Mouse (Mus musculus) layer of hippocampus, adult 9-10 months (tissue): ENCODE results near the gene Zcwpw1.

Experiments used
- DNase-seq: peaks from one replicate; pipeline ENCODE4 v3.0.0; 2022; ENCODE audit warnings: low spot score

Zcwpw1 gene

GRCm38 (mm10) chr5:137785164-137786031 is 2.2 kb upstream of the Zcwpw1 start:
- no peak for DNase-seq

- peak; percentile 97 for DNase-seq
Observed at GRCm38 (mm10) chr5:137786109-137786942, 1.3 kb upstream of the Zcwpw1 start.

DNA sequence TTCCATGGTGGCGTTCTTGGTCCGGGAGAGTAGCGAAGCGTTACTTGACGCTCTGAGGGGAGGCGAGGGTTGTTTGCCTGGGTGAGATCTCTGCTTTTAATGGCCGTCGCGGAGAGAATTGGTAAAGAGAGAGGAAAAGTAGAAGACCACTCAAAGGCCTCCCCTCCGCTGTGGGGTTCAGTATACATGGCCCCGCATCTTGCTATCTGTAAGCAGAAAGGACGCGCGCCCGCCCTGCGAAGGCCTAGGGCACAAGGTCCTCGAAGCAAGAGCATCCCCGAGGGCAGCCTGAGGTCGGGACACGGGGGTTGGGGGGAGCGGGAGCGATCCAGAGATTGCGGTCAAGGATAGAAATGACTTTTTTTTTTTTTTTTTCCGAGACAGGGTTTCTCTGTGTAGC is 573 bp downstream of the Zcwpw1 start:
- no peak for DNase-seq

- DNase-seq = no peak
Observed at GRCm38 (mm10) chr5:137788946-137789531, 1.4 kb downstream of the Zcwpw1 start.

DNA sequence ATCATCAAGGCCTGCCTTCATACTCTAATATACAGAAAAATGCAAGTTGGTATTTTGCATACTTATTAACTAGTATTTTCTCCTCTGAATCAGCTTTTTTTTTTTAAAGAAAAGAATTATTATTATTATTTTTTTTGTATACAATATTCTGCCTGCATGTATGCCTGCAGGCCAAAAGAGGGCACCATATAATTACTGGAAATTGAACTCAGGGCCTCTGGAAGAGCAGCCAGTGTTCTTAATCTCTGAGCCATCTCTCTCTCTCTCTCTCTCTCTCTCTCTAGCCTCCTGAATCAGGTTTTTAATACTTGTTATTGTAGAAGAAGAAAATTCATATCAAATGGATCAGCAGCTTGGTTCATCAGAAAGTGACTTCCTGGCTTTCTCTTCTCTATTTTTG is 4.0 kb downstream of the Zcwpw1 start:
- DNase-seq = no peak

DNA sequence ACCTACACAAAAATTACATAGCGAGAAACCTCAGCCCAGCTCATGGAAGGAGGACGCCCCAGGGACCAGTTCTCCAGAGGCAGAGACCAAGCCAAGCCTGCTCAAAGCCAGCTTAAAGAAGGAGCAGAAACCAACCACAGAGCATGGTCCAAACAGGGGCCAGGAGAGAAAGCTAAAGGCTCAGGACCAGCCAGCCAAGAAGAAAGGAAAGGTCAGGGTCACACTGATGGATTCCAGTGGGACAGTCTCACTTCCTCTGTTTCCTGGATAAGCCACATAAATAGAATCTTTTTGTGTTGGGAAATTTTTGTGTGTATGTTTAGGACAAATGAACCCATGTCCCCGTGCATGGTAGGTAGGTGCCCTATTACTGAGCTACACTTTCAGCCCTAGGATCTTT is 9.0 kb downstream of the Zcwpw1 start:
- DNase-seq = no peak

DNA sequence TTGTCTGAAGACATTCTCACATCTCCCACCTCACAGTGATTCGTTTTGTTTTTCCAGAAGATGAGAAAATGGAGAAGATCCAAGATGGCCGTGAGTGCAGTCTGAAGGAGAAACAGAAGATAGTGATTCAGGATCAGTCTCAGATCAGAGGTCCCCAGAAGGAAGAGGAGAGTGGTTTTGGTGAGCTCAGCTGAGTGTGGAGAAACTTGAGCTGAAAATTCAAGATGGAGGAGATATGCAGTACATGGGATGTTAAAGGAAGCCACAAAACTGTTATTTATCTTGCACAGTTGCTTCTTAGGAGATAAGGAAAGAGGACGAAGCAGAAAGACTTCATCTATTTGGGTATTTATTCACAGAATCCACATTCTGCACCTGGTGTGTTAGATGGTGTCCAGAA is 13.3 kb downstream of the Zcwpw1 start:
- no peak for DNase-seq

- DNase-seq = no peak
Observed at GRCm38 (mm10) chr5:137806158-137806557, 18.6 kb downstream of the Zcwpw1 start.

DNA sequence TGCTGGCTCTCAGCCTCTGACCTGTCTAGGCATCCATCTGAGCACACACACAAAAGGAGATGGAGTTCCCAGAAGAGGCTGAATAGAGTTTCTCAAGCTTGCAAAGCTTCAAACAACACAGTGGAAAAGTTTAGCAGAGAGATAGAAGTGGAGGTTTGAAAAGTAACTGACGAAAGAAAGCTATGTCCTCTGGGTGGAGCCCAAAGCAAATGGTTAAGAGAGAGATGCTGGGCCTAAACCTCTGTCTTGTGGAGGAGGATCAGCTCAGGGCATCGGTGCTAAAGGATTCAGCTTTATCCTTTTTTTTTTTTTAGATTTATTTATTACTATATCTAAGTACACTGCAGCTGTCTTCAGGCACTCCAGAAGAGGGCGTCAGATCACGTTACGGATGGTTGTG is 20.7 kb downstream of the Zcwpw1 start:
- no peak for DNase-seq

GRCm38 (mm10) chr5:137817466-137818222 is 30.0 kb downstream of the Zcwpw1 start:
- no peak for DNase-seq

DNA sequence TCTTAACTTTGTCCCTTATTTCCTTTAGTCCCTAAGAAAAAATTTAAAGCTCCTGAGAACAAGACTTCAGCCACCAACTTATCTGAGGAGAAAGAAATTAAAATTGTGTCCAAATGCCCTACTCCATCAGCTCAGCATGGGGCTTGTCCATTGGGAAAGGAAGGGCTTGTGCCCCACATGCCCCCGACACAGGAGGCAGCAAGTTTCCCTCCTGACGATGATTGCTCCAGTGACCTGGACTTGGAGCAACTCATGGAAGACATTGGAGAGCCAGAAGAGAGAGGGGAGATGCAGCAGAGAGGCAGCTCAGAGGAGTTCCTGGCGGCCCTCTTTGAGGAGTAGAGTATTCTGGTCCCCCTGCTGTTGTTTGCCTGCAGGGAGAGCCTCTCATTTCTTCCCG is 34.5 kb downstream of the Zcwpw1 start:
- DNase-seq = no peak

- no peak for DNase-seq
Observed at GRCm38 (mm10) chr5:137822602-137823001, 35.0 kb downstream of the Zcwpw1 start.

- no peak for DNase-seq
Observed at GRCm38 (mm10) chr5:137823455-137824045, 36.0 kb downstream of the Zcwpw1 start.

GRCm38 (mm10) chr5:137825030-137825429 is 37.4 kb downstream of the Zcwpw1 start:
- DNase-seq = no peak

DNA sequence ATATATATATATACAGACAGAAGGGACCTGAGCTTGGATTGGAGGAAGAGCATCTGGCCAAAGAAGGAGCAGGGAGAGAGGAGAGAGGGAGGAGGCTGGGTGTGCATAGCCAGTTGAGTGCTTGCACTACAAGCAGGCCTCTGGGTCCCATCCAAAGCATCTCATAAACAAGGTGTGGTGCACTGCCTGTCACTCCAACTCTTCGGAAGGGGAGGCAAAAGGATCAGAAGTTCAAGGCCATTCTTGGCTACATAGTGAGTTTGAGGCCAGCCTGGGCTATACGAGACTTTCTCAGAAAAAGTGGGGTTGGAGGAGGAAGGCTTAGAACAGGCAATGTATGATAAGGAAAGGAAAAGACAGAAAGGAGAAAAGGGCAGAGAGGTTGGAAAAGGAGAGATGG is 38.4 kb downstream of the Zcwpw1 start:
- DNase-seq = no peak

DNA sequence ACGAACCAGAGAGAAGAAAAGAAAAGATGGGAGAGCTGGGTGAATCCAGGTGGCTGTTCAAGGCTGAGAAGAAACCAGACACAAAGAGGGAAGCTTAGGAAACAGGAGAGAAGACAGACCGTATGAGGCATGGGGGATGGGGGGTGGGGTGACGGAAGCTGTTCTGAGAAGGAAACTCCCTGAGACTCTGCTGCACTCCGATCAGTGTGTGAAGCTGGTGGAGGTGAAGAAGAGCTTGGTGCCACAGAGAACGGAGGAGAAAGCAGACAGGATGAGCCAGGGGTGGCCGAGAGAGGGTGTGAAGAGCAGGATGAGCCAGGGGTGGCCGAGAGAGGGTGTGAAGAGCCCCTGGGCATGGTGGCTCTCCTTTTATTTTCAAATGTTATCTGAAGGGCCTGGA is 38.8 kb downstream of the Zcwpw1 start:
- DNase-seq = no peak

GRCm38 (mm10) chr5:137828694-137829093 is 41.1 kb downstream of the Zcwpw1 start:
- DNase-seq = no peak

DNA sequence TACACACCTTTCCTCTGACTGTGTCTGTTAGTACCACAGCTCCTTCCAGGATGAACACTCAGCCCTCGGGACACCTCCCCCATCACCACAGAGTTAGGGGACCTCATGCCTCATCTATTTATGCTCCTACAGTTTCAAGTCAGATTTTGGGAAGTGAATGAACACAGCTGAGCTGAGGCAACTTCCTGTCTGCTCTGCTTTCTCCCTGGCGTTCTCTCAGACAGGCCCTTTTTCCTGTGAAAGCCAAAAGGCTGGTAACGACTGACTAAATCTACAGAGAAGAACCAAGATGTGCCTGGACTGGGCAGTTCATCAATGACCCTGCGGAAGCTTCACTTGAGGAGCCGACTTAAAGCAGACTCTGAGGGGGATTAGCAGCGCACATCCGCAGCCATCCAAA is 42.6 kb downstream of the Zcwpw1 start:
- DNase-seq = no peak

DNA sequence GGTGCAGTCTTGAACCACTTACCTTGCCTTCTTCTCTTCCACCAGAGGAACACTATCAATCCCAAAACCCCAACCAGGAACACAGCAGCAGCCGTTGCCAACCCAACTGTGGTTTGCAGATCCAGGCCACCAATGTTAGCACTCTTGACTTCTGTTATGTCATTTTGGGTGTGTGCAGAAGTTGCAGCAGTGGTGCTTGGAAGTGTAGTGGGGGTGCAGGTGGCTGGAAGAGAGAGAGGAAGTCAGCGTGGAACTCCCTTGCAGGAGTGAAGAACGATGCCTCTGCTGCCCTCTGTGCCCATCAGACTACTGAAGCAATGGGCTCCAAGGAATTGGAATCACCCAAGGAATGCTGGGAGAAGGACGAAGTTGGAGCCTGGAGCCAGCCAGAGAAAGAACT is 43.5 kb downstream of the Zcwpw1 start:
- DNase-seq = no peak

DNA sequence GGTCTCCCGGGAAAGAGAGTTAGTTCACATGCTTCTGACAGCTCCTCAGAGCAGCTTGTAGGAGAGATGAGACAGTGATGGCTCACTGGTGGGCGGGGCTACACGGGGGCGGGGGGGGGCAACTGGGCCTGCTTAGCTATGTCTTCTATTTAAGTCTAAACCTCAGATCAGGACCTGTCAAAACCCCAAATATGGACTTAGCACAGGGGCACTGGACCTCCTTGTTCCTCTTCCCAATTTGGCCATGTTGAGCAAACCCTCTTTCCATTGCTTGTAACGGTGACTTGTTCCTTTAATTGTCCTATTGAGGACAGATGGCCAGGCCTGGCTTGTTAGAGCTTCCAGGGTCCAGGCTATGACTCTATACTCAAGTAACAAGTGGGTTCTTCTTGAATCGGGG is 43.9 kb downstream of the Zcwpw1 start:
- DNase-seq = no peak

- no peak for DNase-seq
Observed at GRCm38 (mm10) chr5:137833500-137833899, 45.9 kb downstream of the Zcwpw1 start.
